Mouse (Mus musculus) adrenal gland, adult (tissue): ENCODE results near the gene Plekha6.

Experiments used
- DNase-seq, 2 experiments: peaks; one replicate each; pipeline ENCODE4 v3.0.0; 2022 to 2023; ENCODE audit warnings: low spot score in 1 of 2; ENCODE audit not compliant: inconsistent age in 2 of 2

Gene Plekha6

GRCm38 (mm10) chr1:133163820-133164431, at the start of gene Plekha6:
Gene Plekha6 (plus strand): TSS chr1:133164210.
- peak; percentile 45 to 72 for DNase-seq

- no peak for DNase-seq
Measured at GRCm38 (mm10) chr1:133116108-133116507, 47.9 kb upstream of the Plekha6 start.

- no peak for DNase-seq
Measured at GRCm38 (mm10) chr1:133118127-133118526, 45.9 kb upstream of the Plekha6 start.

GRCm38 (mm10) chr1:133118844-133119243, 45.2 kb upstream of the Plekha6 start:
- DNase-seq: no peak

- peak in 1 of 2 experiments; percentile 72 for DNase-seq
Measured at GRCm38 (mm10) chr1:133119931-133120712, 43.9 kb upstream of the Plekha6 start.

- peak; percentile 33 to 76 for DNase-seq
Measured at GRCm38 (mm10) chr1:133121246-133121645, 42.8 kb upstream of the Plekha6 start.

- DNase-seq: no peak
Measured at GRCm38 (mm10) chr1:133124137-133124536, 39.9 kb upstream of the Plekha6 start.

GRCm38 (mm10) chr1:133125640-133126364, 38.2 kb upstream of the Plekha6 start:
- DNase-seq: no peak

GRCm38 (mm10) chr1:133126365-133126740, 37.7 kb upstream of the Plekha6 start:
- no peak for DNase-seq

- peak; percentile 57 to 76 for DNase-seq
Measured at GRCm38 (mm10) chr1:133127328-133127727, 36.7 kb upstream of the Plekha6 start.

GRCm38 (mm10) chr1:133129471-133130221, 34.4 kb upstream of the Plekha6 start:
- DNase-seq: peak; percentile 50 to 77

- DNase-seq: peak; percentile 100
Measured at GRCm38 (mm10) chr1:133130638-133131560, 33.1 kb upstream of the Plekha6 start, which contains the start of gene Ppp1r15b. Gene Ppp1r15b (plus strand): TSS chr1:133131143.

GRCm38 (mm10) chr1:133131561-133131905, 32.5 kb upstream of the Plekha6 start:
- DNase-seq: no peak

- peak; percentile 48 to 79 for DNase-seq
Measured at GRCm38 (mm10) chr1:133131936-133132335, 32.1 kb upstream of the Plekha6 start.

GRCm38 (mm10) chr1:133132388-133133326, 31.4 kb upstream of the Plekha6 start:
- DNase-seq: peak; percentile 43 to 81

- peak; percentile 31 to 72 for DNase-seq
Measured at GRCm38 (mm10) chr1:133133425-133133824, 30.6 kb upstream of the Plekha6 start.

GRCm38 (mm10) chr1:133134071-133134470, 29.9 kb upstream of the Plekha6 start:
- peak; percentile 41 to 80 for DNase-seq

- DNase-seq: peak; percentile 33 to 68
Measured at GRCm38 (mm10) chr1:133134881-133135280, 29.1 kb upstream of the Plekha6 start.

GRCm38 (mm10) chr1:133135808-133136207, 28.2 kb upstream of the Plekha6 start:
- DNase-seq: no peak
